Comparison of ENCODE assay signal across 28 mouse cellular contexts in the genomic region with DNA sequence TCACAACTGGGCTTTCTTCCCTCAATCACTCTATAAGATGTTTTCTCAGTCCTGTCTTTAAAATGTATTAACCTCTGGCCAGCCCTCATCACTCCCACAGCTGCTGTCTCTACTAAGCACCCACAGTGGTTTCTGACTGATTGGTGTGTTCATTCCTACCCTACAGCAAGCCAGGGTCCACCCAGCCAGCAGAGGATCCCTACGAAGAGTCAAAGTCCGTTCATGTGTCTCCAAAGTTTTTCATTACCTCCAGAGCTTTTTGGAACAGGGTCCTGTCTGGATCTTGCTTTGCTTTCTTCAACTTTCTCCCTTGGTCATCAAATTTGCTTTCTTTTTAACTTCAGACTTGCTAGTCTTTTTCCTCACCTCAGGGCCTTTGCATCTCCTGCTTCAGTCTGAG.
"Had no signal": no experiment of that assay in that cellular context is flagged by ENCODE, and none has a peak within 500 bp of the region (broad histone marks: within the 10 kb centered on the region; RNA-seq: fewer than 3 reads in every experiment).

No protein-coding gene starts in this region.

- H3K4me1 ChIP-seq: limb, embryonic 10.5 days; limb, embryonic 12.5 days; limb, embryonic 15.5 days; liver, embryonic 12.5 days; liver, embryonic 13.5 days; megakaryocyte, embryonic 14.5 days; midbrain, embryonic 10.5 days; midbrain, embryonic 12.5 days; midbrain, embryonic 13.5 days; midbrain, embryonic 15.5 days; neural tube, embryonic 12.5 days had no signal

- DNase-seq: left cerebral cortex, postnatal 4 days; liver; liver, embryonic 13.5 days; liver, postnatal 0 days; lung, adult 18-20 months; lung, adult 2 months; lung, embryonic 14.5 days; lung, postnatal 10 days; lung, postnatal 14 days; lung, postnatal 36 days; lung, postnatal 4 days; midbrain, embryonic 14.5 days had no signal

- H3K27ac ChIP-seq: limb, embryonic 10.5 days; limb, embryonic 12.5 days; limb, embryonic 13.5 days; limb, embryonic 15.5 days; liver, embryonic 12.5 days; liver, embryonic 13.5 days; liver, embryonic 14.5 days; liver, embryonic 15.5 days; lung, embryonic 15.5 days; macrophage; midbrain, embryonic 10.5 days; midbrain, embryonic 12.5 days; midbrain, embryonic 13.5 days; midbrain, embryonic 15.5 days; neural tube, embryonic 12.5 days had no signal

- H3K27me3 ChIP-seq: limb, embryonic 12.5 days; limb, embryonic 13.5 days; limb, embryonic 15.5 days; liver, embryonic 12.5 days; liver, embryonic 13.5 days; liver, embryonic 15.5 days; lung, embryonic 15.5 days; megakaryocyte, embryonic 14.5 days; midbrain, embryonic 12.5 days; midbrain, embryonic 13.5 days; midbrain, embryonic 15.5 days; neural tube, embryonic 12.5 days had no signal

- H3K36me3 ChIP-seq: limb, embryonic 10.5 days; limb, embryonic 12.5 days; limb, embryonic 13.5 days; limb, embryonic 15.5 days; liver, embryonic 12.5 days; liver, embryonic 13.5 days; liver, embryonic 15.5 days; lung, embryonic 15.5 days; midbrain, embryonic 10.5 days; midbrain, embryonic 12.5 days; midbrain, embryonic 13.5 days; midbrain, embryonic 15.5 days; neural tube, embryonic 12.5 days had no signal

- H3K4me3 ChIP-seq: limb, embryonic 10.5 days; limb, embryonic 12.5 days; limb, embryonic 13.5 days; limb, embryonic 15.5 days; liver, embryonic 12.5 days; liver, embryonic 13.5 days; liver, embryonic 15.5 days; lung, embryonic 15.5 days; megakaryocyte, embryonic 14.5 days; midbrain, embryonic 10.5 days; midbrain, embryonic 12.5 days; midbrain, embryonic 13.5 days; midbrain, embryonic 15.5 days; myocyte; neural tube, embryonic 12.5 days had no signal
